ENCODE assay signal across 9 mouse cellular contexts in genomic region chr1:162187352-162188120, GRCm38 (mm10).
DNase-seq lines count a peak whose midpoint lies in the region; ATAC-seq and TF ChIP-seq lines count a peak whose summit lies in the region.
"Had no signal": no experiment of that assay in that cellular context is flagged by ENCODE, and none has a peak within 500 bp of the region (broad histone marks: within the 10 kb centered on the region; RNA-seq: fewer than 3 reads in every experiment).

No protein-coding gene starts in this region.

- no peak for TF ChIP-seq EP300 in liver, postnatal 0 days (IDR thresholded peaks at IDR 0.05; ENCODE audit: low read depth)

- intact Hi-C loops in heart, postnatal 36 days (cut with DNase I), result loop anchor here (5.0 kb wide), 1 partner anchor 180 kb away; no protein-coding TSS in a partner anchor

- H3K4me3 ChIP-seq in liver, embryonic 12.5 days, result no peak overlapping the region
- no peak overlapping the region for H3K4me3 ChIP-seq in liver, postnatal 0 days (ENCODE audit: low read depth, low read length)
- H3K4me3 ChIP-seq in embryonic facial prominence, embryonic 15.5 days (replicated peaks), result no peak overlapping the region; the same call in 1 of the 2 replicates
- no peak overlapping the region for H3K4me3 ChIP-seq in neural tube, embryonic 14.5 days (ENCODE audit: low read depth, low read length)

- TF ChIP-seq CTCF in liver, postnatal 0 days (IDR thresholded peaks at IDR 0.05; ENCODE audit: low read depth), result no peak

- no peaks in the 10 kb centered on the region for H3K9me3 ChIP-seq in liver, embryonic 12.5 days (replicated peaks)
- H3K9me3 ChIP-seq in liver, postnatal 0 days (ENCODE audit: low read length), result no peaks in the 10 kb centered on the region
- H3K9me3 ChIP-seq in embryonic facial prominence, embryonic 15.5 days (replicated peaks), result no peaks in the 10 kb centered on the region
- H3K9me3 ChIP-seq in neural tube, embryonic 14.5 days (ENCODE audit: control insufficient read depth, low read length), result no peaks in the 10 kb centered on the region

- H3K27ac ChIP-seq in liver, embryonic 12.5 days, result 0 out of 2 replicates have a peak overlapping the region, but pooled peaks have one; percentile 32
- no peak overlapping the region for H3K27ac ChIP-seq in liver, postnatal 0 days (ENCODE audit: low read depth)
- peak overlapping the region; percentile 97 for H3K27ac ChIP-seq in embryonic facial prominence, embryonic 15.5 days (replicated peaks)
- peak overlapping the region; percentile 58 for H3K27ac ChIP-seq in neural tube, embryonic 14.5 days (ENCODE audit: low read depth, low read length)
- H3K27ac ChIP-seq: liver, embryonic 14.5 days had no signal

- H3K4me1 ChIP-seq in liver, embryonic 12.5 days, result no peaks in the 10 kb centered on the region
- H3K4me1 ChIP-seq in liver, postnatal 0 days (ENCODE audit: insufficient read depth), result no peaks in the 10 kb centered on the region
- H3K4me1 ChIP-seq in embryonic facial prominence, embryonic 15.5 days, result peaks cover 47% of the 10 kb centered on the region
- peaks cover 23% of the 10 kb centered on the region for H3K4me1 ChIP-seq in neural tube, embryonic 14.5 days (ENCODE audit: control insufficient read depth, insufficient read depth, low read length)

- DNase-seq in liver, postnatal 0 days, result no peak
- DNase-seq in heart, postnatal 36 days, result peak; percentile 13 to 27
- no peak for DNase-seq in testis, postnatal 10 days (ENCODE audit: low spot score)
- no peak for DNase-seq in kidney, adult 11 months
- no peak for DNase-seq in spleen, adult 12 weeks (ENCODE audit: low spot score)

- H3K4me2 ChIP-seq in liver, embryonic 12.5 days, result no peak overlapping the region
- no peak overlapping the region for H3K4me2 ChIP-seq in liver, postnatal 0 days (ENCODE audit: low read depth, low read length)
- peak overlapping the region; percentile 30 for H3K4me2 ChIP-seq in embryonic facial prominence, embryonic 15.5 days (replicated peaks)
- H3K4me2 ChIP-seq in neural tube, embryonic 14.5 days (ENCODE audit: low read depth, low read length), result no peak overlapping the region

- 66% methylated on average over 8 of the region's 8 CpGs for WGBS in liver, embryonic 12.5 days (ENCODE audit: insufficient replicate concordance)
- 68% methylated on average over 8 of the region's 8 CpGs for WGBS in liver, postnatal 0 days (ENCODE audit: insufficient replicate concordance)
- WGBS in embryonic facial prominence, embryonic 15.5 days, result 19% methylated on average over 8 of the region's 8 CpGs
- 42% methylated on average over 8 of the region's 8 CpGs for WGBS in neural tube, embryonic 14.5 days

- no peaks in the 10 kb centered on the region for H3K36me3 ChIP-seq in liver, embryonic 12.5 days
- H3K36me3 ChIP-seq in liver, postnatal 0 days (replicated peaks; ENCODE audit: insufficient read depth, low read length), result no peaks in the 10 kb centered on the region
- no peaks in the 10 kb centered on the region for H3K36me3 ChIP-seq in embryonic facial prominence, embryonic 15.5 days
- H3K36me3 ChIP-seq in neural tube, embryonic 14.5 days (ENCODE audit: control insufficient read depth, insufficient read depth, low read length), result no peaks in the 10 kb centered on the region

- no peak for ATAC-seq in liver, embryonic 12.5 days
- ATAC-seq in liver, postnatal 0 days, result no peak
- ATAC-seq in embryonic facial prominence, embryonic 15.5 days (ENCODE audit: insufficient number of reproducible peaks, low FRiP score, low TSS enrichment, low read depth), result 0 out of 2 replicates have a peak, but pooled peaks have one; percentile 30
- ATAC-seq in neural tube, embryonic 14.5 days (ENCODE audit: low read depth), result peak; percentile 74

- no peak overlapping the region for H3K9ac ChIP-seq in liver, embryonic 12.5 days
- no peak overlapping the region for H3K9ac ChIP-seq in liver, postnatal 0 days (replicated peaks)
- no peak overlapping the region for H3K9ac ChIP-seq in embryonic facial prominence, embryonic 15.5 days
- H3K9ac ChIP-seq in neural tube, embryonic 14.5 days (replicated peaks; ENCODE audit: low read depth, low read length), result no peak overlapping the region
- H3K9ac ChIP-seq: liver, embryonic 14.5 days had no signal

- H3K27me3 ChIP-seq in liver, embryonic 12.5 days (replicated peaks), result no peaks in the 10 kb centered on the region
- H3K27me3 ChIP-seq in liver, postnatal 0 days (ENCODE audit: insufficient read depth, low read length), result no peaks in the 10 kb centered on the region
- no peaks in the 10 kb centered on the region for H3K27me3 ChIP-seq in embryonic facial prominence, embryonic 15.5 days
- H3K27me3 ChIP-seq in neural tube, embryonic 14.5 days (ENCODE audit: control insufficient read depth, insufficient read depth, low read length), result no peaks in the 10 kb centered on the region

Comparison
In these comparisons a context has a peak if more than half of its experiments do, and no peak if none do; other contexts are left out.
1. ATAC-seq: peak in embryonic facial prominence, embryonic 15.5 days (single experiment) and neural tube, embryonic 14.5 days (single experiment); none in liver, embryonic 12.5 days (single experiment) and liver, postnatal 0 days (single experiment).
2. DNase-seq: peak in heart, postnatal 36 days (2 of 2); none in liver, postnatal 0 days (single experiment), testis, postnatal 10 days (single experiment), kidney, adult 11 months (single experiment) and spleen, adult 12 weeks (single experiment).